Mouse (Mus musculus): Measurements from ENCODE around the gene Map4k5. TPM values are rescaled to one million over a fixed set of nuclear protein-coding genes. Genes with fewer than 3 reads are reported as not detected.

The Map4k5 gene
- polyA plus RNA-seq, 1 experiment from 2014 or later, result 28.7 TPM

DNA sequence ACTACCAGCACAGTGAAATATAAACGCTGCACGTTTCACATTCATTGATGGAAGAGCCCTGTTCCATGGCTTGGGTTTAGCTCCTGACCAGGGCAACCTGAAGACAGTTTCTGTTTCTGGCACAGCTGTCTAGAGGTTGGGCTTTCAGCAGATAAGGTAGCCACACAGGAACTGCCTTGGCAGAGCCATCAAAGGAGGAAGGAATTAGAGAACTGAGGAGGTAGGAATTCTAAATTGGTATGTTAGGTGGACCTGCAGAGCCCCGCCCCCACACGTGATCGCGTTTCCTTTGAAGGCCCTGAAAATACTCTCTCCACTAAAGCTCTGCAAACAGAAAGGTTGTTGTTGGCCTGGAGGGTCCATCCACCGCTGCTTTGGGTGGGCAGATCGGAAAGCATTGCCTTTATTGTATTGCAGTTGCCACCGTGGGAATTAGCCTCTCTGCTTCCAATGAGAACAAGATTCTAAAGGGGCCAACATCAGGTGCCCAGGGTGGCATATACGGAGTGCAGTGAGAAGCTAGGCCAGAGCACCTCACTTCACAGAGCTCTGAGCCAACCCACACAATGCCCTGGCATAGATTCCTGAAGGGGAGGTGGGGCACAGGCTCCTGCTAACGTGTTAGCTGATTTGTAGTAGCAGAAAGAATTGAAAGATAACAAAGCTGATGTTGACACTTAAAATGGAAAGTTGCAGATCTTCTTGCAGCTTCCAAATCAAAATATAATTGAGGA is 116.2 kb downstream of the Map4k5 start:
- Histone ChIP-seq H3K27ac (no peak overlapping the region), H3K4me1 (peaks cover 6% of the 10 kb centered on the region; the same call in 1 of the 2 replicates), H3K27me3 (replicated peaks) (no peaks in the 10 kb centered on the region), H3K9ac (no peak overlapping the region), H3K9me3 (no peaks in the 10 kb centered on the region), H3K4me2 (no peak overlapping the region), H3K4me3 (replicated peaks) (no peak overlapping the region), H3K36me3 (no peaks in the 10 kb centered on the region)
- ATAC-seq (ENCODE audit: insufficient read depth, low FRiP score, low read depth), result 0 out of 2 replicates have a peak, but pooled peaks have one; percentile 27
- 55% methylated on average over 11 of the region's 11 CpGs for WGBS

DNA sequence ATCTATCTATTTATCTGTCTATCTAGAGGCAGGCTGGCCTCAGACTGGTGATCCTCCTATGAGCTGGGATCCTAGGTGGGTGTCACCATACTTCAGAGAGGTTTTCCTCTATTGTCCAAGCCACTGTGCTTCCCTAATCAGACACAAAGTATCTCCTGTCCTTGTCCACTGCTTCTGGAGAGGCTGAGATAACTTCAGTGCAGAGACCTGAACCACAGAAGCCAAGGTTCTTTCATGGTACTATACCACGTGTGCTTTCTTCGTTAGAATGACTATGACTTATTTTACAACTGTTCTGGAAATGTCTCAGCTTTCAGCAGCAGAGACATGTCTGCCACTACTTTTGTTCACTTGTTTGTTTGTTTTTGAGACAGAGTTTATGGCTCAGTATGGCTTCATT is 124.2 kb downstream of the Map4k5 start:
- H3K27me3 ChIP-seq (replicated peaks), result no peaks in the 10 kb centered on the region
- no peaks in the 10 kb centered on the region for H3K4me1 ChIP-seq
- no peak overlapping the region for H3K4me3 ChIP-seq (replicated peaks)
- H3K9me3 ChIP-seq, result no peaks in the 10 kb centered on the region
- H3K9ac ChIP-seq, result no peak overlapping the region
- no peak overlapping the region for H3K4me2 ChIP-seq
- ATAC-seq (ENCODE audit: insufficient read depth, low FRiP score, low read depth), result no peak
- H3K36me3 ChIP-seq, result no peaks in the 10 kb centered on the region
- no peak overlapping the region for H3K27ac ChIP-seq
- WGBS, result 74% methylated on average over 2 of the region's 2 CpGs

DNA sequence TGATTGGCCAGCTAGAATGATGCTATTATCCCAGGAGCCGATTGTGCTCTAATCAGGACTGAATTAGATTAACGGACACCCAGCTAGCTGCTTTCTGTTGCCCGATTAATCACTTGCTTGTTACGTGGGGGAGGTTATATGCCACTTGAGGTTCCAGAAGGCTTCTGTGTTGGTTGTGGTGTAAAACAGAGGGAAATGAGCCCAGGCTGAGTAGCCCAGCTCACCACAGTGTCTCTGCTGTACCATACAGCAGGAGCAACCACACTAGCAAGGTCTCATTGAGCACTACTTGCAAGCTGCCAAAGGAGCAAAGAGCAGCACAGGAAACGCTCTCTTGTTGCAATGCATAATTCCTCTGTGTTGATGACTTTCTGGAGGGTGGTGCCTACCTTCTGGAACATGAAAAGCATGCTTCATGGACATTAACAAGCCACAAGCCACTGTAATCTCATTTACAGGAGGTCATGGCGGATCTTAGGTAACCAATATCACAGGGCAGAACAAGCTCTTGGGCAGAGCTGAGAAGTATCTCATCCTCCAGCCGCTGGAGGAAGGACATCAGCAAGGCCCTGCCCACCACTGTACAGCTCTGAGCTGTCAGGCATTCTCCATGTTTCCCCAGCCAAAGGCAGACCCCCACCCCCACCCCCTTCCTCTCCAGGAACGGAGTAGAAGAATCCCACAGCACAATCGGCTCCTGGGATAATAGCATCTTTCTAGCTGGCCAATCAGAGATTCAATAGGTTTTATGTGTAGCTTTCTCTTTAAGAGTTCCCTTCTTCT is 125.3 kb downstream of the Map4k5 start:
- 54% methylated on average over 9 of the region's 9 CpGs for WGBS
- Histone ChIP-seq H3K27ac (no peak overlapping the region), H3K36me3 (no peaks in the 10 kb centered on the region), H3K4me1 (no peaks in the 10 kb centered on the region), H3K4me2 (no peak overlapping the region), H3K4me3 (replicated peaks) (no peak overlapping the region), H3K9ac (no peak overlapping the region), H3K27me3 (replicated peaks) (no peaks in the 10 kb centered on the region), H3K9me3 (no peaks in the 10 kb centered on the region)
- ATAC-seq (ENCODE audit: insufficient read depth, low FRiP score, low read depth), result no peak

DNA sequence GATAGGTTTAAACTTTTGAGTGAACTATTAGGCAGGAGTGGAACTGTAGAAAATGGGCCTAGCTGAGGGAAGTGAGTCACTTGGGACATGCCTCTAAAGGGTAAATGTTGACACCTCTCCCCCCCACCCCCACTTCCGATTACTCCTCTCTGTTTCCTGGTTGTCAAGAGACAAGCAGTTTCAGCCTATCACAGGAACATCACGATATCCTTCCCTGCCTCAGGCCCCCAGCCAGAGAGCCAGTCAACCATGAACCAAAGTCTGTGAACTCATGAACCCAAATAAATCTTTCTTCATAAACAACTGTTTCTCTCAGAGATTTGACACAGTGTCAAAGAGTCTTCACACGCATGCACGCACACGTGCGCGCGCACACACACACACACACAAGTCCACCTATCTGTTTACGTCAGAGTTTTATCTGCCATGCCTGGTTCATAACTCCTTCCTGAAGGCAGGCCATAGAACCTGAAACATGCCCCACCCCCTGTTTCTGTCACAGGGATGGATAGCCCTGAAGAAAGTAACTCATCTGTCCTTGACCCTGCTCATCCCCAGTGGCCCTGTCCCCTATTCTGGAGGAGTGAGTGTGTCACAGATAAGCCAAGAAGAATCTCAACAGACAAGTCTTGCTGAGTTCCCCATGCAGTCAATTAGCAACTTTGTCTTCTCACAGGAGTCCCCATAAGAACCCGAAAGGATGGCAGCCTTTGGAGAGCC is 126.7 kb downstream of the Map4k5 start:
- H3K27me3 ChIP-seq (replicated peaks), result no peaks in the 10 kb centered on the region
- H3K27ac ChIP-seq, result no peak overlapping the region
- H3K9me3 ChIP-seq, result no peaks in the 10 kb centered on the region
- H3K9ac ChIP-seq, result no peak overlapping the region
- WGBS, result 76% methylated on average over 10 of the region's 10 CpGs
- no peak overlapping the region for H3K4me2 ChIP-seq
- H3K4me1 ChIP-seq, result no peaks in the 10 kb centered on the region
- no peak for ATAC-seq (ENCODE audit: insufficient read depth, low FRiP score, low read depth)
- H3K36me3 ChIP-seq, result no peaks in the 10 kb centered on the region
- no peak overlapping the region for H3K4me3 ChIP-seq (replicated peaks)

DNA sequence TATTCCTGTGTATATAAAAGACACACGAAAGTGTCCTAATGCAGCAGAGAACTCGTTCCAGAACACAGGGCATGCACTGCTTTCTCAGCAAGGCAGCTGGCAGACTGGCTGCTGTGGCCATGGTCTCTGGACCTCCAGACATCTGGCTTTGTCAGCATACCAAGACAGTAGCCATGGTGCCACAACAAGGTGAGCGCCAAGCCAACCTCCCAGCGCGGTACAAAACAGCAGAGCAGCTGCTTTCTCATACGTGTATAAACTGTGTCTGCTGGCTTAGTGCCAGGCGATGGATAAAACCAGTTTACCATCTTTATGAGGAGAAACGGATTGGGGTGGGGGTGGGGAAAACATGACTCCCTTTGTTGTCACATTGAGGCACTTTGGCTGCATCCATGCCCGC is 127.5 kb downstream of the Map4k5 start:
- H3K27ac ChIP-seq, result no peak overlapping the region
- no peaks in the 10 kb centered on the region for H3K36me3 ChIP-seq
- no peaks in the 10 kb centered on the region for H3K4me1 ChIP-seq
- no peak overlapping the region for H3K4me3 ChIP-seq (replicated peaks)
- no peaks in the 10 kb centered on the region for H3K27me3 ChIP-seq (replicated peaks)
- no peak overlapping the region for H3K9ac ChIP-seq
- 58% methylated on average over 9 of the region's 9 CpGs for WGBS
- H3K4me2 ChIP-seq, result no peak overlapping the region
- no peaks in the 10 kb centered on the region for H3K9me3 ChIP-seq
- no peak for ATAC-seq (ENCODE audit: insufficient read depth, low FRiP score, low read depth)

DNA sequence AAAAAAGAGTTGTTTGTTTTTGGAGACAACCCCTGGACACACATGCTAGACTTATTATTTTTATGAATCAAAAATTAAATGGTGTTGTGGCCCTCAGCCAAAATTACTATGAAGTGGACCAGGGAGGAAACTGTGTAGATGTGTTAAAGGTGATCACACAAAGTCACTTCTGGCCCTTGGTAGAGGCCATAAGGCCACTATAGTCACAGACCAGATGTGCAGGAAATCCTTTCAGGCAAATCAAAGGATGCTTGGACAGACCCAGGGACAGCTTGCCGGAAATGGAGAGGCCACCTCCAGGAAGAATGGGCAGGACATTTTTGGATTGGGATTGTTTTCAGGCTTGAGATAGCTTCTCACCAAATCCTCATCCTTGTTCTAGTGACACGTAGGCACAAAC is 131.4 kb downstream of the Map4k5 start:
- Histone ChIP-seq H3K9ac (no peak overlapping the region), H3K4me1 (peaks cover 11% of the 10 kb centered on the region), H3K9me3 (no peaks in the 10 kb centered on the region), H3K27me3 (replicated peaks) (no peaks in the 10 kb centered on the region), H3K4me2 (no peak overlapping the region), H3K27ac (no peak overlapping the region), H3K4me3 (replicated peaks) (no peak overlapping the region), H3K36me3 (no peaks in the 10 kb centered on the region)
- ATAC-seq (ENCODE audit: insufficient read depth, low FRiP score, low read depth), result no peak
- 71% methylated on average over 2 of the region's 2 CpGs for WGBS

DNA sequence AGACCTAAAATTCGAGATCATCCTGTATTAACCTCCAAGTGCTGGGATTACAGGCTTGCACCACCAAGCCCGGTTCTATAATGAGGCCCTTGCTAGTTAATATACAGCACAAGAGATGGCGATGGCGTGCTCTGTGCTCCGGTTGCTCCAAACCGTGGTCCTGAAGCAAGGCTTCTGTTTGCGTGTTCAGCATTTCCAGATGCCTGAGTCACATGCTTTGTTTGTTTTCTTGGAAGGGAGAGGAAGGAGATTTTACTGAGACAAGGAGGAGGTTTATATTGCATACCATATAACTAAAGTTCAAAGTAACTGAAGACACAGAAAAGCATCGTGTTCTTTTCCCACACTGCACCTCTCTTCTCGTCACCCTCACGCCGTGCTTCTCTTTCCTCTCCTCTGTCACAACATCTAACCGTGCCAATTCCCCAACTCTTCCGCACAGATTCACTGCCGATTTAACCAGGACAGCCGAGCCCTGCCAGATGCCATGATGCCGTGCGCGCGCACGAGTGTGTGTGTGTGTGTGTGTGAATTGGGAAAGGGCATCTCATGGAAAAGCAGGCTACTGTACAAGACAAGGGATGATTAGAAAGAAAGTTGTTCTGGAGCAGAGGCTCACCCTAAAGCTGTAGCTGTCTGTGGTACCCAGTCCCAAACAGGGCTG is 132.1 kb downstream of the Map4k5 start:
- Histone ChIP-seq H3K9ac (no peak overlapping the region), H3K9me3 (no peaks in the 10 kb centered on the region), H3K27ac (no peak overlapping the region), H3K4me3 (replicated peaks) (no peak overlapping the region), H3K4me1 (peaks cover 11% of the 10 kb centered on the region), H3K4me2 (no peak overlapping the region), H3K36me3 (no peaks in the 10 kb centered on the region), H3K27me3 (replicated peaks) (no peaks in the 10 kb centered on the region)
- ATAC-seq (ENCODE audit: insufficient read depth, low FRiP score, low read depth), result no peak
- 84% methylated on average over 20 of the region's 20 CpGs for WGBS

DNA sequence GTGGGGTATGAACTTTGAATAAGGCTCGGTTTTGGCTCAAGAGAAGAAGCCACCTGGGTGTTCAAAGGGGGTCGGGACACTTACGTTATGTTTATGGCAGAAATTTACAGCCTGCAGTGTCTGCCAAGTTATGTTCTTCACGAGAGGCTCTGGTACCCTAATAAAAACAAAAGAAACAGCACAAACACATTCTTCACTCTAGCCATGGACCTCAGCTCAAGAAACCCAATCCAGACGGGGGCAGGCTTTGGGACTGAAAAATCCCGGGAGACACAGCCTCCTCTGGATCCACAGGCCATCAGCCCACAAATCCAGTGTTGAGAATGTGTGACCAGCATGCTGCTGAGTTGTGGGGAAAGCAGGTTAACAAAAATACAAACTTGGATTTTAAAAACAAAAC is 133.0 kb downstream of the Map4k5 start:
- no peak overlapping the region for H3K4me2 ChIP-seq
- ATAC-seq (ENCODE audit: insufficient read depth, low FRiP score, low read depth), result no peak
- WGBS, result 41% methylated on average over 6 of the region's 6 CpGs

DNA sequence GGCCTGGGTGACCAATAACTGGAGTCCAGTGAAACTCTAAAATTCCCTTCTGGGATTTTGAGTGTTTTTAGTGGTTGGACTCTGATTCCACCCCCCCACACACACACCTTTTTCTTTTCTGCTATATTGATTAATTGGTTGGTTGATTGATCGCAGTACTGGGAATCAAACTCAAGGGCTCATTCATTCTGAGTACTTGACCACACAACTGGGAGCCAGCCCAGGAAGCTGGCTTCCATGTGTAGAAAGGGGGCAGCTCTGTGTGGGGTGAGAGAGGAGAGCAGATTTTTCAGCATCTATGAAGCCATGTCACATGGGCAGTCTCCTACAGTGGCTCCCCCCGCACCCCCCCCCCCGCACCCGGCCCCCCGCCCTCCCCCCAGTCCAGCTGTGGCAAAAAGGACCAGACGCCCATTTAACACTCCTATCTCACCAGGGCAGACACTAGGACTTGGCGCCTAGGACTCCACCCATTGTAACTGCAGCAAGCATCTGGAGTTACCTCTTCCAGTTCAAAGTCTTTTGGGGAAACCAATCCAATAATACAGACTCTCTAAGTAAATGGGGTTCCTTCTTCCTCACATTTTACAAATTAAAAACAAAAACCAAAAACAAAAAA is 133.6 kb downstream of the Map4k5 start:
- no peak overlapping the region for H3K9ac ChIP-seq
- peak; percentile 79 for ATAC-seq (ENCODE audit: insufficient read depth, low FRiP score, low read depth)
- no peaks in the 10 kb centered on the region for H3K36me3 ChIP-seq
- peak overlapping the region; percentile 50 for H3K4me2 ChIP-seq
- H3K4me3 ChIP-seq (replicated peaks), result no peak overlapping the region
- no peaks in the 10 kb centered on the region for H3K9me3 ChIP-seq
- 31% methylated on average over 7 of the region's 7 CpGs for WGBS
- H3K4me1 ChIP-seq, result peaks cover 11% of the 10 kb centered on the region
- H3K27me3 ChIP-seq (replicated peaks), result no peaks in the 10 kb centered on the region
- H3K27ac ChIP-seq, result peak overlapping the region; percentile 73

More for the DNA sequence above, 133.0 kb downstream of the Map4k5 start:
- Histone ChIP-seq H3K27me3 (replicated peaks) (no peaks in the 10 kb centered on the region), H3K9me3 (no peaks in the 10 kb centered on the region), H3K4me1 (peaks cover 11% of the 10 kb centered on the region), H3K9ac (no peak overlapping the region), H3K27ac (no peak overlapping the region), H3K36me3 (no peaks in the 10 kb centered on the region), H3K4me3 (replicated peaks) (no peak overlapping the region)

DNA sequence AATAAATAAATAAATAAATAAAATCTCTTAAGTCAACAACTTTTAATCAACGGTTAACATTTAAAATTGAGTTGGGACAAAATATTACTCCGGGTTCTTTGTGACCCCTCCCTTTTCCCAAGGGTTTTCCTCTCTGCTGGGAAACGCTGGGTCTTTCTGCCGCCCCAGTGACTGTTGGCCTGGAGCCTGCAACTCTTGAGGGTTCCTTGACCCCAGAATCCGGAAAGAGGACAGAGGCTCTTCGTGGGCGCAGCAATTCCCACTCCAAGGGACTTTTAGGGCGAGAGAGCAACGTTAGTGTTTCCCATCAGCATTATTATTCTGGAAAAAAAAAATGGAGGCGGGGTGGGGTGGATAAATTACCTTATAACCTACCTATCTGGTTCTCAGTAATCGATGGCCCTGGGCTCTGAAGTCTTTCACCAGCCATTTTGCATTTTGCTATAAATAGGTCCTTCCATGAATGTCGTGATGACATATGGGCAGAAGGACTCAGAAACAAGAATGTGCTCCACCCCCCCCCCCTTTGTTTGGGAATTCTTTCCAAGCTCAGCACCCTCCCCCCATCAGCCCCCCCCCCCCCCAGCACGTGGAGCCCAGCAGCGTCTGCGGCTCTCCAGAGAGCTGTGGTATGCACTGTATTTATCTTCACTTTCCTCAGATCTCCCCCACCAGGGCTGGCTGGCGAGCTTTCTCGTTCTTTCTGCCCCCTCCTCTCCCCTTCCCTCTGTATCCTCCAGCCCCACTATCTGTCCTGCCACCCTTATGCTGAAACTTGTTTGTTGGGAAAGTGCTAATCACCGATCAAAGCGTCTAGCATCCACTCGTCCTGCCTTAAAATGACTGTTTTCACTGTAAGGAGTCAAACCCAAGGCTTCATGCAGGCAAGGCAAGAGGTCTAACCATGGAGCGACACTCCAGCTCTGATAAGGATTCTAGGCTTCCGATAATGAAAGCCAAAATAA is 134.5 kb downstream of the Map4k5 start:
- Histone ChIP-seq H3K9ac (no peak overlapping the region), H3K27me3 (replicated peaks) (0 out of 2 replicates have a peak, but pooled peaks cover 3% of the 10 kb centered on the region), H3K9me3 (no peaks in the 10 kb centered on the region), H3K36me3 (no peaks in the 10 kb centered on the region), H3K4me1 (peaks cover 11% of the 10 kb centered on the region), H3K4me3 (replicated peaks) (peak overlapping the region; percentile 16), H3K27ac (peak overlapping the region; percentile 76), H3K4me2 (peak overlapping the region; percentile 50)
- no peak for ATAC-seq (ENCODE audit: insufficient read depth, low FRiP score, low read depth)
- 6% methylated on average over 22 of the region's 22 CpGs for WGBS
